Mouse (Mus musculus) forebrain, embryonic 13.5 days (tissue): Measurements from ENCODE around the gene Clcf1. TPM values are rescaled to one million over a fixed set of nuclear protein-coding genes. Genes with fewer than 3 reads are reported as not detected.
A peak's percentile ranks its signal among the peaks of the same experiment; 100 is the strongest.

Experiments
- ATAC-seq: fragments of 200-750 bp; cut with Nextera tagmentation; 2 replicates; pipeline ENCODE4 v1.8.0; 2017
- H3K27ac ChIP-seq: fragments of 300-500 bp; sonication (generic); 2 replicates; pipeline ENCODE4 v1.5.1; 2015; ENCODE audit warnings: inconsistent platforms, mild to moderate bottlenecking, moderate library complexity
- H3K27me3 ChIP-seq: fragments of 300-500 bp; sonication (generic); 2 replicates; pipeline ENCODE4 v1.6.1; 2015; ENCODE audit warnings: mild to moderate bottlenecking, inconsistent platforms
- H3K36me3 ChIP-seq: fragments of 300-500 bp; sonication (generic); 2 replicates; pipeline ENCODE4 v1.6.1; 2015; ENCODE audit warnings: mild to moderate bottlenecking, inconsistent platforms; ENCODE audit not compliant: poor library complexity, severe bottlenecking
- H3K4me1 ChIP-seq: fragments of 300-500 bp; sonication (generic); 2 replicates; pipeline ENCODE4 v1.6.1; 2015; ENCODE audit warnings: inconsistent platforms
- H3K4me2 ChIP-seq: fragments of 300-500 bp; sonication (generic); 2 replicates; pipeline ENCODE4 v1.6.1; 2015; ENCODE audit warnings: inconsistent platforms, mild to moderate bottlenecking, moderate library complexity
- H3K4me3 ChIP-seq: fragments of 300-500 bp; sonication (generic); 2 replicates; pipeline ENCODE4 v1.5.1; 2015; ENCODE audit warnings: mild to moderate bottlenecking, inconsistent platforms
- H3K9ac ChIP-seq: fragments of 300-500 bp; sonication (generic); 2 replicates; pipeline ENCODE4 v1.6.1; 2015; ENCODE audit warnings: mild to moderate bottlenecking, inconsistent platforms
- H3K9me3 ChIP-seq: fragments of 300-500 bp; sonication (generic); replicated peaks from 2 replicates; pipeline ENCODE4 v1.6.1; 2016; ENCODE audit warnings: inconsistent platforms
- whole genome bisulfite sequencing: fragments of 180-500 bp; shearing (Covaris S2); methylation state at CpG from one replicate; pipeline ENCODE4 v1.1.7; 2015; 5-methylcytosine and 5-hydroxymethylcytosine counted together
- polyA plus RNA-seq: library from polyadenylated mRNA; unstranded; fragments of >200 nt; fragmentation: Nextera tagmentation; extraction: Ambion mirVana; gene quantifications from 2 replicates; pipeline ENCODE4 v1.2.1, GENCODE M21; 2015

Clcf1 gene
- polyA plus RNA-seq, 1 experiment from 2014 or later: 0.76 TPM

- Histone ChIP-seq H3K27me3 (peaks cover 20% of the 10 kb centered on the region), H3K9me3 (no peaks in the 10 kb centered on the region), H3K9ac (0 out of 2 replicates have a peak overlapping the region, but pooled peaks have one; percentile 16), H3K27ac (no peak overlapping the region), H3K4me1 (peaks cover 22% of the 10 kb centered on the region), H3K36me3 (no peaks in the 10 kb centered on the region), H3K4me2 (no peak overlapping the region), H3K4me3 (no peak overlapping the region)
- no peak for ATAC-seq
- 55% methylated on average over 13 of the region's 14 CpGs for WGBS
Observed at GRCm38 (mm10) chr19:4220957-4221743, 7.1 kb downstream of the Clcf1 start.

DNA sequence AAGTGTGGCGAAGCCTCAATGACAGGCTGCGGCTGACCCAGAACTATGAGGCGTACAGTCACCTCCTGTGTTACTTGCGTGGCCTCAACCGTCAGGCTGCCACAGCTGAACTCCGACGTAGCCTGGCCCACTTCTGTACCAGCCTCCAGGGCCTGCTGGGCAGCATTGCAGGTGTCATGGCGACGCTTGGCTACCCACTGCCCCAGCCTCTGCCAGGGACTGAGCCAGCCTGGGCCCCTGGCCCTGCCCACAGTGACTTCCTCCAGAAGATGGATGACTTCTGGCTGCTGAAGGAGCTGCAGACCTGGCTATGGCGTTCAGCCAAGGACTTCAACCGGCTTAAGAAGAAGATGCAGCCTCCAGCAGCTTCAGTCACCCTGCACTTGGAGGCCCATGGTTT is 8.1 kb downstream of the Clcf1 start:
- Histone ChIP-seq H3K9ac (no peak overlapping the region), H3K27me3 (peaks cover 12% of the 10 kb centered on the region; the same call in 1 of the 2 replicates), H3K4me1 (peaks cover 18% of the 10 kb centered on the region), H3K9me3 (no peaks in the 10 kb centered on the region), H3K4me3 (no peak overlapping the region), H3K36me3 (no peaks in the 10 kb centered on the region), H3K27ac (no peak overlapping the region), H3K4me2 (no peak overlapping the region)
- WGBS: 82% methylated on average over 11 of the region's 11 CpGs
- ATAC-seq: no peak

DNA sequence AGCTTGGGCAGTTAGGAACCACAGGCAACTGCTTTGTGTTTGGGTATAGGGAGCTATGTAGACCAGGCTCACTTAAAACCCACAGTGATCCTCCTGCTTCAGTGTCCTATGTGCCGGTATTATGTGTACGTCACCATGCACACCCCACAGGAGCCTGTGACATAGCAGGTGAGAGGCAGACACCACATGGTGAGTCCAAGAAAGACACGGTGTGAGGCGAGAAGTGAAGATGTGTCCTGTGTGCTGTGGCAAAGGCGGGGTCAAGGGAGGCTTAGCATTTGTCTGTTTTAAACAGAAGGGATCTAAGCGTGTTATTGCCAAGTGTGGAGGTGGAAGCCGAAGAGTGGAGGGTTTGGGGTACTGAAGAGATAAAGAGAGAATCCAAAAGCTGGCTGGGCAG is 12.7 kb downstream of the Clcf1 start:
- Histone ChIP-seq H3K4me2 (no peak overlapping the region), H3K9ac (no peak overlapping the region), H3K36me3 (no peaks in the 10 kb centered on the region), H3K4me1 (peaks cover 4% of the 10 kb centered on the region), H3K4me3 (no peak overlapping the region), H3K27ac (no peak overlapping the region), H3K27me3 (peaks cover 32% of the 10 kb centered on the region), H3K9me3 (no peaks in the 10 kb centered on the region)
- WGBS: 90% methylated on average over 7 of the region's 7 CpGs
- ATAC-seq: no peak

DNA sequence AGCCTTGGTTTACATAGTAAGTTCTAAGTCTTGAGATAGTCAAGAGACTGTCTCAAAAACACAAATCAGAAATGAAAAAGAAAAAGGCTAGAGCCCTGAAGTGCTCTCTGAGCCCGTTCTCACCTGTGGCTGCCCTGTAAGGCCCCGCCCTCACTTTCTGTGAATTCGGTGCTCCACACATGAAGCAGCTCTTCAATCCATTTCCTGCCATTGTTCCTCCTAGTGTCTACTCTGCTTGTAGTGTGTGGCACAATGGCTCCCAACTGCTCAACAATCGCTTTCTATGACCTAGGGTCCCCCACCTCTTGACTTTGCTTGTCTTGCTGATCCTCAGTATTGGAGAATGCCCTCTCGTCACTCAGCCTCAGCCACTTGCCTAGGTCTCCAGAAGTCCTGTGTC is 13.4 kb downstream of the Clcf1 start:
- no peak overlapping the region for H3K9ac ChIP-seq
- H3K4me2 ChIP-seq: no peak overlapping the region
- H3K4me3 ChIP-seq: no peak overlapping the region
- H3K9me3 ChIP-seq: no peaks in the 10 kb centered on the region
- peaks cover 9% of the 10 kb centered on the region for H3K4me1 ChIP-seq
- H3K27ac ChIP-seq: no peak overlapping the region
- WGBS: 72% methylated on average over 5 of the region's 5 CpGs
- no peaks in the 10 kb centered on the region for H3K36me3 ChIP-seq
- no peak for ATAC-seq
- peaks cover 32% of the 10 kb centered on the region for H3K27me3 ChIP-seq

DNA sequence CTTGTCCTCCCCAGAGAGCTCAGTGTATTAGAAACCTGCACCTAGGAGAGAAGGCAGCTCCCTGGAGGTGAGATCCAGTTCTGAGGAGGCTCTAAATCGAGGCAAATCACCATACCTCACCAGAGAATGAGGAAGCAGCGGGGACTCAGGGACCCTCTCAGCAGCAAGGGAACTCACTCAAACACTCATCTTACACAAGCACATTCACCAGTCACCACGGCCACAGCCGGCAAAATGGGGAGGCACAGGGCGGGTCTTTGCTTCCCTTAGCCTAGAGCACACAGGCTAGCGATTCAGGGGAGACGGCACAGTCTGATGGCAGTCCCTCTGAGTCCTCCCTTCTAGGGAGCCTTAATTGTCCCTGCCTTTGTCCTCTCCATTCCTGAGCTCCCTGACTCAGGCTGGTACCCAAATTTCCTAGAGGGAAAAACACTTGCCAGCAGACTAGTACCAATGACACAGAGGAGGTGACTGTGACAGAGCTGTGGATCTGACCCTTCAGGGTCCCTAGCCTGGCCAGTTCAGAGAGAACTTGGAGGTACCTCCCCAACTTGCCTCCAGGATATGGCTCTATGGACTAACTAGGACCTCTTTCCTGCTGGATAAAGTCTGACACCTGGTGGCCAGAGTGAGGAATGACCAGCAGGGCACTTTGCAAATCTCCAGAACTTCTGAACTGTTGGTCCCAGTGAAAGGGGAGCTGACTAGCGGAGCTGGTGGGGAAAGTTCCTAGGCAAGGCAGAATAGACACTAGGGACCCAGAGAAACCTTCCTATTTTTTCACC is 14.0 kb downstream of the Clcf1 start:
- H3K4me2 ChIP-seq: no peak overlapping the region
- no peak overlapping the region for H3K4me3 ChIP-seq
- no peak overlapping the region for H3K27ac ChIP-seq
- no peaks in the 10 kb centered on the region for H3K9me3 ChIP-seq
- peaks cover 36% of the 10 kb centered on the region for H3K27me3 ChIP-seq
- no peak overlapping the region for H3K9ac ChIP-seq
- 24% methylated on average over 8 of the region's 8 CpGs for WGBS
- no peaks in the 10 kb centered on the region for H3K36me3 ChIP-seq
- ATAC-seq: no peak
- peaks cover 10% of the 10 kb centered on the region for H3K4me1 ChIP-seq

- Histone ChIP-seq H3K9me3 (no peaks in the 10 kb centered on the region), H3K4me3 (no peak overlapping the region), H3K9ac (no peak overlapping the region), H3K4me2 (no peak overlapping the region), H3K4me1 (peaks cover 10% of the 10 kb centered on the region), H3K27ac (no peak overlapping the region), H3K36me3 (no peaks in the 10 kb centered on the region), H3K27me3 (peaks cover 36% of the 10 kb centered on the region)
- 78% methylated on average over 4 of the region's 4 CpGs for WGBS
- no peak for ATAC-seq
Observed at GRCm38 (mm10) chr19:4228891-4229290, 14.9 kb downstream of the Clcf1 start.

GRCm38 (mm10) chr19:4229451-4230076 is 15.5 kb downstream of the Clcf1 start:
- no peak for ATAC-seq

GRCm38 (mm10) chr19:4230415-4230814 is 16.4 kb downstream of the Clcf1 start:
- 71% methylated on average over 8 of the region's 8 CpGs for WGBS
- peaks cover 10% of the 10 kb centered on the region for H3K4me1 ChIP-seq
- H3K36me3 ChIP-seq: no peaks in the 10 kb centered on the region
- H3K27me3 ChIP-seq: peaks cover 36% of the 10 kb centered on the region
- no peak for ATAC-seq
- H3K4me3 ChIP-seq: no peak overlapping the region
- H3K9me3 ChIP-seq: no peaks in the 10 kb centered on the region
- no peak overlapping the region for H3K9ac ChIP-seq
- H3K27ac ChIP-seq: no peak overlapping the region
- H3K4me2 ChIP-seq: no peak overlapping the region

More at GRCm38 (mm10) chr19:4229451-4230076, 15.5 kb downstream of the Clcf1 start:
- Histone ChIP-seq H3K27me3 (peaks cover 36% of the 10 kb centered on the region), H3K9me3 (no peaks in the 10 kb centered on the region), H3K4me1 (peaks cover 10% of the 10 kb centered on the region), H3K9ac (peak overlapping the region; percentile 12; the same call in 1 of the 2 replicates), H3K4me3 (no peak overlapping the region), H3K36me3 (no peaks in the 10 kb centered on the region), H3K4me2 (no peak overlapping the region), H3K27ac (no peak overlapping the region)
- WGBS: 51% methylated on average over 9 of the region's 9 CpGs

DNA sequence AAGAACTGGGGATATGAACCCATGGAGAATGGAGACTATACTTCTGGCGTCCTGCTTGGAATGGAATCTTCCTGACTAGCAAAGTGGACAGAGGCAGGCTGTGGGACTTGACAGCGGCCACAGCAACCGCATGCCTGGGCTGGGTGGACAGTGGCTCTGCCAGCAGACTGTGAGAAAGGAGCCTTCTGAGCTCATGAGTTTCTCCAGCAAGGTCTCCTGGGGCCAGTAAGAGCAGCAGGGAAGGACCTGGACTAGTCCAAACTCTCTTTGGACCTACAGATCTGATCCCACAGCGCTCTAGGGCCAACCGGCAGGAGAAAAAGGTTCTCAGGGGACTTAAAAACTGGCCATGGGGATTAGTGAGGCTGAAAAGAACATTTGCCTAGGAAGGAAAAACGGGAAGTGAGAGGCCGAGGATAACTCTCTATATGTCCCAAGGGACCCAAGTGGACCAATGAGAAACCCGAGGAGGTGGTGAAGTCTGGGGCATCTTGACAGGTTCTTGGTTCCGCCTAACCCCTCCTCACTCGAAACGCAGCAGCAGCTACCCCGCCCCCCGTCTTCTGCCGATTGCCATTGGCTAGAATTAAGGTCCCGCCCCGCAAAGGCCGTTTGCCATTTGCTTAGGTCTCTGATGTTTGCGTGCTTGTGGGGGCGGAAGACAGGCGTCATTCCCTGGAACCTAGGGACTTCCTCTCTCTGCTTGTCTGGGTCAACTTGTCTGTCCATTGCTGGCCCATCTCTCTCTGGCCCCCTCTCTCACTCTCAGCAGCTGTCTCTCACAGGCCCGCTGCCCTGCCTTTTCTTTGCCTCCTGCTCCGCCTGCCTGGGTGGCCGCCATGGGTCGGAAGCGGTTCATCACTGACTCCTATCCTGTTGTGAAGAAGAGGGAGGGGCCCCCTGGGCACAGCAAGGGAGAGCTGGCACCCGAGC is 17.5 kb downstream of the Clcf1 start, which contains the start of gene Pold4:
Pold4 (plus strand) TSS at position 647 of the 933 bp plus-strand sequence.
- Histone ChIP-seq H3K9ac (peak within 1 kb of the TSS; percentile 69), H3K4me1 (peaks cover 10% of the 10 kb centered on the region), H3K27me3 (peaks cover 32% of the 10 kb centered on the region), H3K36me3 (no peaks in the 10 kb centered on the region), H3K27ac (peak within 1 kb of the TSS; percentile 48; the same call in 1 of the 2 replicates), H3K4me2 (peak within 1 kb of the TSS; percentile 87), H3K4me3 (peak within 1 kb of the TSS; percentile 60), H3K9me3 (no peaks in the 10 kb centered on the region)
- ATAC-seq: peak; percentile 93
- 12% methylated on average over 26 of the region's 26 CpGs for WGBS

DNA sequence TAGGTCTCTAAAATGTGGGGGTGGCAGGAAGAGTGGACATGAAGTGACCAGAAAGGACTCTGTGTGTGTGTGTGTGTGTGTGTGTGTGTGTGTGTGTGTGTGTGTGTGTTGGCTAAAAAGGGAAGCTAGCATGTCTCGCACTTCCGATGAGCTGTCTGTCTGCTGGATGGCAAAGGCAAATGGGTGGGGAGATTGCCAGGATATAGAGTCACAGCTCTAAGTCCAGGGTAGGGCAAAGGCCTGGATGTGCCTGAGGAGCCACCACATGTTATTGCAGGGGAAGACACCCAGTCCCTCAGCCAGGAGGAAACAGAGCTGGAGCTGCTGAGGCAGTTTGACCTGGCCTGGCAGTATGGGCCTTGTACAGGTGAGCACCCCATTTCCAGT is 18.1 kb downstream of the Clcf1 start:
- Histone ChIP-seq H3K4me1 (peaks cover 10% of the 10 kb centered on the region), H3K27me3 (peaks cover 30% of the 10 kb centered on the region), H3K9ac (peak overlapping the region; percentile 69), H3K4me2 (peak overlapping the region; percentile 87), H3K27ac (no peak overlapping the region), H3K4me3 (peak overlapping the region; percentile 60), H3K9me3 (no peaks in the 10 kb centered on the region), H3K36me3 (no peaks in the 10 kb centered on the region)
- ATAC-seq: peak; percentile 36; the same call in 1 of the 2 replicates
- 36% methylated on average over 2 of the region's 2 CpGs for WGBS

- WGBS: 79% methylated on average over 7 of the region's 7 CpGs
- no peak for ATAC-seq
Observed at GRCm38 (mm10) chr19:4232651-4233050, 18.6 kb downstream of the Clcf1 start.

More at GRCm38 (mm10) chr19:4232651-4233050, 18.6 kb downstream of the Clcf1 start:
- no peak overlapping the region for H3K4me3 ChIP-seq
- H3K36me3 ChIP-seq: no peaks in the 10 kb centered on the region
- peaks cover 10% of the 10 kb centered on the region for H3K4me1 ChIP-seq
- H3K9me3 ChIP-seq: no peaks in the 10 kb centered on the region
- H3K27me3 ChIP-seq: peaks cover 29% of the 10 kb centered on the region
- no peak overlapping the region for H3K27ac ChIP-seq
- peak overlapping the region; percentile 69; the same call in 1 of the 2 replicates for H3K9ac ChIP-seq
- H3K4me2 ChIP-seq: peak overlapping the region; percentile 87
